Mouse (Mus musculus) thymus, adult 2 months (tissue): Measurements from ENCODE around the gene Vmn1r54. TPM values are rescaled to one million over a fixed set of nuclear protein-coding genes. Genes with fewer than 3 reads are reported as not detected.

Experiments
- DNase-seq: peaks from one replicate; pipeline ENCODE4 v3.0.0; 2021
- H3K27ac ChIP-seq: fragments of 200-500 bp; 2 replicates; pipeline ENCODE4 v1.5.1; 2012; ENCODE audit warnings: low read length, control low read depth; ENCODE audit not compliant: control insufficient read depth, insufficient read depth
- H3K27me3 ChIP-seq: fragments of 200-500 bp; 2 replicates; pipeline ENCODE4 v1.6.1; 2012; ENCODE audit warnings: mild to moderate bottlenecking, low read length, moderate library complexity, mixed read lengths; ENCODE audit not compliant: control insufficient read depth, insufficient read depth
- H3K36me3 ChIP-seq: fragments of 200-500 bp; 2 replicates; pipeline ENCODE4 v1.6.1; 2012; ENCODE audit warnings: mild to moderate bottlenecking, low read length, moderate library complexity; ENCODE audit not compliant: control insufficient read depth, insufficient read depth
- H3K4me1 ChIP-seq: fragments of 200-500 bp; replicated peaks from 2 replicates; pipeline ENCODE4 v1.6.1; 2012; ENCODE audit warnings: low read length; ENCODE audit not compliant: control insufficient read depth, insufficient read depth
- H3K4me3 ChIP-seq: fragments of 200-500 bp; 2 replicates; pipeline ENCODE4 v1.5.1; 2012; ENCODE audit warnings: mild to moderate bottlenecking, low read length, control low read depth, moderate library complexity; ENCODE audit not compliant: control insufficient read depth, insufficient read depth
- CTCF ChIP-seq: fragments of 200-500 bp; IDR thresholded peaks from 2 replicates; pipeline ENCODE4 v1.5.1; 2012; ENCODE audit warnings: mild to moderate bottlenecking, control low read depth, low read length, moderate library complexity, borderline replicate concordance; ENCODE audit not compliant: control insufficient read depth, poor library complexity, insufficient read depth; ENCODE audit errors: extremely low read depth
- POLR2A ChIP-seq: fragments of 200-500 bp; IDR thresholded peaks from 2 replicates; pipeline ENCODE4 v1.6.1; 2012; ENCODE audit warnings: mild to moderate bottlenecking, low read length, control low read depth, moderate library complexity; ENCODE audit not compliant: control insufficient read depth, poor library complexity, insufficient read depth; ENCODE audit errors: extremely low read depth
- WGBS: fragments of 180-500 bp; shearing (Covaris S2); methylation state at CpG from one replicate; pipeline ENCODE4 v1.1.7; 2018; 5-methylcytosine and 5-hydroxymethylcytosine counted together
- polyA plus RNA-seq: library from polyadenylated mRNA; depleted of rRNA; stranded (reverse); fragments of >200 nt; gene quantifications from 2 replicates; pipeline ENCODE4 v1.2.3, GENCODE M21; 2012

The Vmn1r54 gene
- polyA plus RNA-seq, 1 experiment, result not detected

DNA sequence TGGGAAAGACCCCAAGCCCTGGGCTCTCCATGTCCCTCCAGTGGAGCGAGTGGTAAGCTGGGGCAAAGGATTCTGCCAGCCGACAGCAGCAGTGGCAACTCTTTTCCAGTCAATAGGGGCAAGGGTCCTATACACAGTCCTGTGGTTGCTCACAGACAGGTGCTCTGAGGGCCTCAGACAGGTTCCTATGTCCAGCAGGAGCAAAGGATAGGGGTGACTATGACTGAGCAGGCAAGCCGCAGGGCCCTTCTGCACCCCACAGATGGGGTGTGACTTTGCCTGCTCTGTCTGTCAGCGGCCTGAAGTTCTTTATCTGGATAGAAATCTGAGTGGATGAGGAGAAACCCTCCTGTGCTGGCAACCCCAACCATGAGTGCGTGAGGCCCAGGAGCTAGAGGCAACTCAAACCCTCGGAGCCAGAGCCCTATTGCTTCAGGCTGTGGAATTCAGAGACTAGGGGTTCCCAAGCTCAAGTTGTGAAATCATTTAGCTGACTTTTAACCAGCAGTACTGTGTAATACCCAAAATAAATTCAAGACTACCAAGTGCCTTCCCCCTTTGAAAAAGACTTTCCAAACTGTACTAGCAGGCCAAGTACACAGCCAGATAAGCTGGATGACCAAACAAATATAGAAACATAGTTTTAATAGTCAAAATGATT, 60.3 kb downstream of the Vmn1r54 start:
- WGBS, result 88% methylated on average over 6 of the region's 6 CpGs
- Histone ChIP-seq H3K36me3 (no peaks in the 10 kb centered on the region), H3K4me1 (no peaks in the 10 kb centered on the region), H3K27me3 (no peaks in the 10 kb centered on the region; the same call in 1 of the 2 replicates), H3K27ac (no peak overlapping the region), H3K4me3 (no peak overlapping the region)
- DNase-seq, result no peak
- no peak for TF ChIP-seq POLR2A
- TF ChIP-seq CTCF, result no peak

DNA sequence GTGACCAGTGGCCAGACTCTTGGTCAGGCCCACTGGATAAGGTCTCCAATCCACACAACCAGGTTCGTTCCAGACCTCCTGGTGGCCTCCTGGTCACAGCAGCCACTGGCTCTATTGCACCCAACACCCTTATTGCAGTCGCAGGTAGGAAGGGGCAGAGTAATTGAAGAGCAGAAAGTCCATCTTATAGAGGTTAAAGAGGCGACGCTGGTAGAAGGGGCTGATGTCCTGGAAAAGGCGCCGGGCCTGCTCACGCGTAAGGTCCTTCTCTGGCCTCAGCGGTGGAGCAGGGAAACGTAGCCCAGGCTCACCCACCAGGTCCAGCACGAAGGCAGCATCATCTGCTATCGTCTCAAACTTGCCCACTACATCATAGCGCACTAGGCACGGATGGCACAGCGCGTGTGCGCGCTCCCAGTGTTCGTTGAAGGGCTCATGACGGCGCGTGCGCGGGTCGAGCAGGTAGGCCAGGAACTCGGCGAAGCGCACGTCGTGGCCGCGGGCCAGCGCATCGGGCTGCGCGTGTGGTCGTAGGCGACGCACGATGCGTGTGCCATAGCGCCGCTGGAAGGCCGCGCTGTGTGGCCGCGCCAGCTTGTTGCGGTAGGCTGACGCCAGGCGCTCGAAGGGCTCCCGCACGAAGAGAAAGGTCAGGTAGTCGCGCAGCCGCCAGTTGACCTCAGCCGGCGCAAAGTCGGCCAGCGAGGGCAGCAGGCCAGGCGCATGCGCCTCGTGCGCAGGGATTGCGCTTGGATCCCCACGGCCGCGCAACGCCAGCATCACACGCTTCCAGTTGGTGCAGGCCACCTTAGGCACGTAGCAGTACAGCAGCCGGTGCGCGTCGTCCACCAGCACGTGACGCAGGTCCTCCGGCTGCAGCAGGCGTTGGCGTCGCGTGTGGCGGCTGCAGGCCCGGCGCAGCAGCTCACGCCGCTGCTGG, 63.0 kb downstream of the Vmn1r54 start:
- no peak for DNase-seq
- H3K27ac ChIP-seq, result no peak overlapping the region
- WGBS, result 89% methylated on average over 87 of the region's 87 CpGs
- TF ChIP-seq CTCF, result no peak
- TF ChIP-seq POLR2A, result no peak
- H3K4me3 ChIP-seq, result no peak overlapping the region
- H3K27me3 ChIP-seq, result no peaks in the 10 kb centered on the region; the same call in 1 of the 2 replicates
- H3K36me3 ChIP-seq, result no peaks in the 10 kb centered on the region
- no peaks in the 10 kb centered on the region for H3K4me1 ChIP-seq

DNA sequence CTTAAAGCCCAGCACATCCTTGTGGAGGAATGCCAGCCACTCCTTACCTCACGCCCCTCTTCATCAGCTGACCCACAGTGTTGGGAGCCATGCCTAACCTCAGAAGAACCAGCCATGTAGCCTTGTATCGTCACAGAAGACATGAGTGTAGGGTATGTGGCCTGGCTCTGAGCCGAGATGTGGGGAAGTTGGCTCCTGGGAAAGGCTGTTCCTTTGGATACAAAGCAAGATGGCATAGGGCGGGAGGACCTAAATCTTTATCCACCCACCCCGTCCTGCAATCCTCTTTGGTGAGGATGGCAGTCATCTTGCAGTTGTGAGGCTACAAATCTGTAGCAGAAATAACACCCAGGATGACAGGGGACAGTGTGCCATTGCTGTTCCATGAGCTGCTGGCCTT, 69.9 kb downstream of the Vmn1r54 start:
- DNase-seq, result no peak
- Histone ChIP-seq H3K27me3 (no peaks in the 10 kb centered on the region), H3K4me1 (no peaks in the 10 kb centered on the region), H3K4me3 (no peak overlapping the region), H3K27ac (no peak overlapping the region), H3K36me3 (no peaks in the 10 kb centered on the region)
- TF ChIP-seq POLR2A (no peak), CTCF (no peak)
- 83% methylated on average over 5 of the region's 5 CpGs for WGBS

DNA sequence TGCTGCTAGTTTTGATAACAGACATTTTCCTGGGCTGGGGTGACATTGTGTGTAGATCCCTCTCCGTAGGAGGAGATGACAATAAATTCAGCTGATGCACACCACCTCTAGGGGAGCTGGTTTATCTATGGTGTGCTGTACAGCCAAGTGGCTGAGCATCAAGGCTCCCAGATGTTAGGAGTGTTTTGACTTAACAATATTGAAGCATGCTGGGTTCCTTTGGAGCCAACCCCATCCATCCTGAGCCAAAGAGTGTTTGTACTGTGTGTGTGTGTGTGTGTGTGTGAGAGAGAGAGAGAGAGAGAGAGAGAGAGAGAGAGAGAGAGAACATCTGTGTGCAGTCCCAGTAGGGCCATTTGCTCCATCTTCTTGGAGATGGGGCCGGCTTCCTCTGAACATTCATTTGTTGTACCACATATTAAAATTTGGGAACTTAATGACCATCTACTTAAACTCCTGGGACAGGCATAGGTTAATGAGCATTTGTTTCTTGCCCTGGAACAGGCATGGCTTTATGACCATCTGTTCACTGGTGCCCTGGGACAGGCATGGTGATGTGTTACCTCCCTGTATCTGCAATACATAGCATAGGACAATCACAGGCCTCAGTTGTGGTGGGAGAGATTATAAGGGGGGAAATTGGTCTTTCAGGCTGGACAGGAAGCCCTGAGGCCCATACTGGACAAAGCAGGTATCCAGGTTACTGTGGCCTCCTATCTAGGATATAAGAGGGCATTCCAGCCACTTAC, 71.6 kb downstream of the Vmn1r54 start:
- Histone ChIP-seq H3K27me3 (no peaks in the 10 kb centered on the region), H3K27ac (no peak overlapping the region), H3K4me3 (no peak overlapping the region), H3K36me3 (no peaks in the 10 kb centered on the region), H3K4me1 (no peaks in the 10 kb centered on the region)
- 77% methylated on average over 2 of the region's 2 CpGs for WGBS
- no peak for DNase-seq
- TF ChIP-seq CTCF (no peak), POLR2A (no peak)

DNA sequence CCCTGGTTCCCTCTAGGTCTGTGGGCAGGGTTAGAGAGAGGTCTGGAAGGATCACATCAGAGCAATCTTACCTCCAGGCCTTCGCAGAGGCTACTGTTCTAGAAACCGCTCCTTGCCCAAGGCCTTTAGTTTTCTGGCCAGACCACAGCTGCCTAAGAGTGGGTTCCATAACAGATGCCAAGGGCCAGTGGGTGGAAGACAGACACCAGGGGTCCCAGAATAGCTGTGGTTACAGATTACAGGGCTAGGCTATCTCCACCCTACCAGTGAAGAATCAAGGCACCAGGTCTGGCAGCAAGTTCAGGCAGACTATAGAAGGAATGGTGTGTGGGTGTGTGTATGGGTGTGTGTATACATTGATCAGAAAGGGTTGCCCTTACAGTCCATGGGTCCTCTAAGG, 72.9 kb downstream of the Vmn1r54 start:
- no peak for TF ChIP-seq CTCF
- no peak for TF ChIP-seq POLR2A
- 96% methylated on average over 2 of the region's 2 CpGs for WGBS
- DNase-seq, result no peak

More for the DNA sequence above, 72.9 kb downstream of the Vmn1r54 start:
- H3K4me1 ChIP-seq, result no peaks in the 10 kb centered on the region
- no peak overlapping the region for H3K4me3 ChIP-seq
- H3K36me3 ChIP-seq, result no peaks in the 10 kb centered on the region
- no peaks in the 10 kb centered on the region for H3K27me3 ChIP-seq
- no peak overlapping the region for H3K27ac ChIP-seq
